14 mouse cellular contexts compared by ENCODE assay signal in the genomic region with DNA sequence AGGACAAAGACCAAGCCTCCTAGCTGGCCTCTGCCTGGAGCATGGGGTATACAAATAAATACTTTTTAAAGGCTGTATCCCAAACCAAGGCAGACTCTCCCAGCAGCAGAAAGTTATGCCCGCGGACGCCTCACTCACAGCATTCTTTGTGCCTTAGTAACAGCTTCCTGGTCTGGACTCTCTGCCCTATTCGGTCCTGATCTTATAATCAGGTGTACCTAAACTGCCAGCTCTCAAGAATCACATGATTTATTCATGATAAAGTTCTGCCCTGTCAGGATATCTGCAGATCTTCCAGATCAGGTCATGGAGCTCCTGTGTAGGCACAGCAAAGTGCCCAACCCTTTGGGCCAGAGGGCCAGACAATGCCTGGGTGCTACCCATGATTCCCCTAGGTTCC. TPM values are rescaled to one million over a fixed set of nuclear protein-coding genes. Genes with fewer than 3 reads are reported as not detected.
A peak's percentile ranks its signal among the peaks of the same experiment; 100 is the strongest.
DNase-seq lines count a peak whose midpoint lies in the region; ATAC-seq and TF ChIP-seq lines count a peak whose summit lies in the region.
"Had no signal": no experiment of that assay in that cellular context is flagged by ENCODE, and none has a peak within 500 bp of the region (broad histone marks: within the 10 kb centered on the region; RNA-seq: fewer than 3 reads in every experiment).

No protein-coding gene starts in this region.

- H3K4me2 ChIP-seq in lung, embryonic 15.5 days: peak overlapping the region; percentile 93
- H3K4me2 ChIP-seq in kidney, postnatal 0 days (ENCODE audit: low read length): peak overlapping the region; percentile 26; the same call in 1 of the 2 replicates
- peak overlapping the region; percentile 40 for H3K4me2 ChIP-seq in stomach, embryonic 15.5 days
- H3K4me2 ChIP-seq: neural tube, embryonic 13.5 days had no signal

- DNase-seq in lung, postnatal 10 days: no peak
- DNase-seq in NIH3T3 (ENCODE audit: low read depth): peak; percentile 14
- DNase-seq in kidney, postnatal 0 days (ENCODE audit: low spot score): no peak
- DNase-seq in frontal cortex, adult 2 months (ENCODE audit: extremely low spot score in 1 of 2, low spot score in 1 of 2): no peak
- no peak for DNase-seq in adrenal gland, postnatal 25 days
- DNase-seq: adrenal gland, postnatal 14 days; heart, postnatal 10 days had no signal

- H3K27ac ChIP-seq in lung, embryonic 15.5 days: peak overlapping the region; percentile 95
- peak overlapping the region; percentile 87 for H3K27ac ChIP-seq in kidney, postnatal 0 days
- peak overlapping the region; percentile 82 for H3K27ac ChIP-seq in stomach, embryonic 15.5 days
- H3K27ac ChIP-seq: macrophage; neural tube, embryonic 13.5 days had no signal

- no peaks in the 10 kb centered on the region for H3K9me3 ChIP-seq in lung, embryonic 15.5 days
- no peaks in the 10 kb centered on the region for H3K9me3 ChIP-seq in kidney, postnatal 0 days (replicated peaks; ENCODE audit: low read length)
- no peaks in the 10 kb centered on the region for H3K9me3 ChIP-seq in stomach, embryonic 15.5 days
- H3K9me3 ChIP-seq: neural tube, embryonic 13.5 days had no signal

- peaks cover 6% of the 10 kb centered on the region; the same call in 1 of the 2 replicates for H3K27me3 ChIP-seq in lung, embryonic 15.5 days
- H3K27me3 ChIP-seq in kidney, postnatal 0 days (ENCODE audit: insufficient read depth, low read length): no peaks in the 10 kb centered on the region
- H3K27me3 ChIP-seq in stomach, embryonic 15.5 days (replicated peaks): no peaks in the 10 kb centered on the region
- H3K27me3 ChIP-seq: neural tube, embryonic 13.5 days had no signal

- H3K9ac ChIP-seq in lung, embryonic 15.5 days: 0 out of 2 replicates have a peak overlapping the region, but pooled peaks have one; percentile 18
- no peak overlapping the region for H3K9ac ChIP-seq in kidney, postnatal 0 days (ENCODE audit: low read depth, low read length)
- H3K9ac ChIP-seq in stomach, embryonic 15.5 days: no peak overlapping the region
- H3K9ac ChIP-seq: neural tube, embryonic 13.5 days had no signal

- TF ChIP-seq CTCF in kidney, postnatal 0 days (IDR thresholded peaks at IDR 0.05; ENCODE audit: low read depth): no peak

- ATAC-seq in lung, embryonic 15.5 days (ENCODE audit: borderline replicate concordance, extremely low read depth, low FRiP score, low TSS enrichment): no peak
- no peak for ATAC-seq in kidney, postnatal 0 days (replicated peaks; ENCODE audit: low FRiP score, low read depth)
- ATAC-seq in stomach, embryonic 15.5 days (ENCODE audit: insufficient read depth, low FRiP score, low read depth): no peak
- ATAC-seq: hindbrain, embryonic 16.5 days; midbrain, embryonic 16.5 days had no signal

- H3K36me3 ChIP-seq in lung, embryonic 15.5 days: no peaks in the 10 kb centered on the region; the same call in 1 of the 2 replicates
- H3K36me3 ChIP-seq in kidney, postnatal 0 days (ENCODE audit: insufficient read depth, low read length): 0 out of 2 replicates have a peak, but pooled peaks cover 2% of the 10 kb centered on the region
- H3K36me3 ChIP-seq in stomach, embryonic 15.5 days: no peaks in the 10 kb centered on the region

- H3K4me3 ChIP-seq in lung, embryonic 15.5 days: peak overlapping the region; percentile 1; the same call in 1 of the 2 replicates
- no peak overlapping the region for H3K4me3 ChIP-seq in kidney, postnatal 0 days (replicated peaks; ENCODE audit: low read depth, low read length)
- no peak overlapping the region; the same call in 1 of the 2 replicates for H3K4me3 ChIP-seq in stomach, embryonic 15.5 days (replicated peaks)
- H3K4me3 ChIP-seq: neural tube, embryonic 13.5 days had no signal

- H3K4me1 ChIP-seq in lung, embryonic 15.5 days: peaks cover 22% of the 10 kb centered on the region
- H3K4me1 ChIP-seq in kidney, postnatal 0 days (replicated peaks; ENCODE audit: insufficient read depth, low read length): no peaks in the 10 kb centered on the region
- H3K4me1 ChIP-seq in stomach, embryonic 15.5 days: peaks cover 14% of the 10 kb centered on the region

- WGBS in lung, embryonic 15.5 days: 40% methylated on average over 4 of the region's 4 CpGs
- 62% methylated on average over 4 of the region's 4 CpGs for WGBS in kidney, postnatal 0 days
- WGBS in stomach, embryonic 15.5 days: 52% methylated on average over 4 of the region's 4 CpGs

RNA-seq across cellular contexts. Expression of a gene that starts 3.4 kb away (rescaled TPM):
- 28.8 and 29.7 TPM in 2 replicates for polyA plus RNA-seq in lung, embryonic 15.5 days (2015; fragmentation: Nextera tagmentation; extraction: Ambion mirVana)
- 15.7 and 16.4 TPM in 2 replicates for polyA plus RNA-seq in kidney, postnatal 0 days (2015; fragmentation: Nextera tagmentation; extraction: Ambion mirVana)
- 51.0 and 56.7 TPM in 2 replicates for polyA plus RNA-seq in stomach, embryonic 15.5 days (2015; fragmentation: Nextera tagmentation; extraction: Ambion mirVana)
- polyA plus RNA-seq in frontal cortex, adult 2 months (2012; rRNA removed): 2.6 and 3.7 TPM in 2 replicates
- total RNA-seq in adrenal gland, postnatal 25 days (2021): 1.0 and 1.3 TPM in 2 replicates
- total RNA-seq: common myeloid progenitor, adult 5-6 weeks had no signal

RNA-seq across cellular contexts. Expression of a gene that starts 54.4 kb away (rescaled TPM):
- polyA plus RNA-seq in lung, embryonic 15.5 days (2015; fragmentation: Nextera tagmentation; extraction: Ambion mirVana): 13.7 and 16.3 TPM in 2 replicates
- polyA plus RNA-seq in kidney, postnatal 0 days (2015; fragmentation: Nextera tagmentation; extraction: Ambion mirVana): 14.1 and 14.6 TPM in 2 replicates
- 14.6 and 15.3 TPM in 2 replicates for polyA plus RNA-seq in stomach, embryonic 15.5 days (2015; fragmentation: Nextera tagmentation; extraction: Ambion mirVana)
- polyA plus RNA-seq in frontal cortex, adult 2 months (2012; rRNA removed): 42.6 and 47.6 TPM in 2 replicates
- 41.9 and 46.1 TPM in 2 replicates for total RNA-seq in adrenal gland, postnatal 25 days (2021)

Comparison
In these comparisons a context has a peak if more than half of its experiments do, and no peak if none do; other contexts are left out.
1. H3K4me2 ChIP-seq: peak in every context shown above with its lines; median percentile 93 in lung, embryonic 15.5 days; 40 in stomach, embryonic 15.5 days; 26 in kidney, postnatal 0 days.